9 mouse cellular contexts compared by ENCODE assay signal in genomic region chr2:93567675-93568074, GRCm38 (mm10). TPM values are rescaled to one million over a fixed set of nuclear protein-coding genes. Genes with fewer than 3 reads are reported as not detected.
DNase-seq lines count a peak whose midpoint lies in the region; ATAC-seq lines count a peak whose summit lies in the region.
"Had no signal": no experiment of that assay in that cellular context is flagged by ENCODE, and none has a peak within 500 bp of the region (broad histone marks: within the 10 kb centered on the region; RNA-seq: fewer than 3 reads in every experiment).

No protein-coding gene starts in this region.

- no peaks in the 10 kb centered on the region for H3K9me3 ChIP-seq in forebrain, embryonic 10.5 days
- H3K9me3 ChIP-seq in forebrain, embryonic 14.5 days (replicated peaks; ENCODE audit: control insufficient read depth, low read length), result no peaks in the 10 kb centered on the region
- H3K9me3 ChIP-seq in midbrain, embryonic 13.5 days, result no peaks in the 10 kb centered on the region

- intact Hi-C loops in gastrocnemius, postnatal 36 days (cut with DNase I), result no loop called here

- no peak overlapping the region for H3K4me3 ChIP-seq in forebrain, embryonic 10.5 days
- H3K4me3 ChIP-seq in forebrain, embryonic 14.5 days (ENCODE audit: low read depth, low read length), result no peak overlapping the region
- H3K4me3 ChIP-seq in midbrain, embryonic 13.5 days (replicated peaks), result no peak overlapping the region

- 54% methylated on average over 7 of the region's 7 CpGs for WGBS in forebrain, embryonic 10.5 days
- 50% methylated on average over 7 of the region's 7 CpGs for WGBS in forebrain, embryonic 14.5 days
- 33% methylated on average over 7 of the region's 7 CpGs for WGBS in midbrain, embryonic 13.5 days

- H3K4me2 ChIP-seq in forebrain, embryonic 14.5 days (ENCODE audit: low read length), result no peak overlapping the region
- H3K4me2 ChIP-seq in midbrain, embryonic 13.5 days (replicated peaks), result no peak overlapping the region

- ATAC-seq in forebrain, embryonic 14.5 days, result no peak
- ATAC-seq in midbrain, embryonic 13.5 days, result no peak

- peak overlapping the region; percentile 89 for H3K27ac ChIP-seq in forebrain, embryonic 10.5 days
- H3K27ac ChIP-seq in forebrain, embryonic 14.5 days (ENCODE audit: low read depth, low read length), result no peak overlapping the region
- H3K27ac ChIP-seq in midbrain, embryonic 13.5 days, result no peak overlapping the region

- DNase-seq in forebrain, embryonic 10.5 days (ENCODE audit: extremely low spot score, low spot score), result no peak
- no peak for DNase-seq in forebrain, embryonic 14.5 days (ENCODE audit: low spot score)
- peak; percentile 60 for DNase-seq in Muller cell, postnatal 12 days (ENCODE audit: inconsistent ontology term)
- peak; percentile 55 to 64 for DNase-seq in gastrocnemius, postnatal 36 days
- peak; percentile 6 to 29 for DNase-seq in kidney, postnatal 36 days
- DNase-seq in right cerebral cortex, adult 2 months (ENCODE audit: low spot score in 2 of 2), result no peak
- no peak for DNase-seq in MN1 (ENCODE audit: low spot score)

- peaks cover 41% of the 10 kb centered on the region for H3K4me1 ChIP-seq in forebrain, embryonic 10.5 days
- no peaks in the 10 kb centered on the region for H3K4me1 ChIP-seq in forebrain, embryonic 14.5 days (ENCODE audit: control insufficient read depth, insufficient read depth, low read length)
- H3K4me1 ChIP-seq in midbrain, embryonic 13.5 days (replicated peaks), result peaks cover 15% of the 10 kb centered on the region

- no peaks in the 10 kb centered on the region for H3K36me3 ChIP-seq in forebrain, embryonic 10.5 days (replicated peaks)
- H3K36me3 ChIP-seq in forebrain, embryonic 14.5 days (ENCODE audit: control insufficient read depth, insufficient read depth, low read length), result no peaks in the 10 kb centered on the region
- H3K36me3 ChIP-seq in midbrain, embryonic 13.5 days, result no peaks in the 10 kb centered on the region

- H3K9ac ChIP-seq in forebrain, embryonic 14.5 days (ENCODE audit: low read length), result no peak overlapping the region
- no peak overlapping the region for H3K9ac ChIP-seq in midbrain, embryonic 13.5 days (replicated peaks)

- no peaks in the 10 kb centered on the region for H3K27me3 ChIP-seq in forebrain, embryonic 10.5 days (ENCODE audit: poor library complexity, severe bottlenecking)
- no peaks in the 10 kb centered on the region for H3K27me3 ChIP-seq in forebrain, embryonic 14.5 days (replicated peaks; ENCODE audit: control insufficient read depth, insufficient read depth, low read length)
- no peaks in the 10 kb centered on the region for H3K27me3 ChIP-seq in midbrain, embryonic 13.5 days

RNA-seq across cellular contexts. Expression of gene Gm10803, which starts 7.3 kb away (rescaled TPM):
- polyA plus RNA-seq in forebrain, embryonic 10.5 days (2016; fragmentation: Nextera tagmentation; extraction: Ambion mirVana), result not detected in 2 replicates
- not detected in 2 replicates for polyA plus RNA-seq in forebrain, embryonic 14.5 days (2014; fragmentation: Nextera tagmentation; extraction: Ambion mirVana)
- not detected for total RNA-seq in gastrocnemius, postnatal 36 days (2021)
- not detected in 2 replicates for polyA plus RNA-seq in midbrain, embryonic 13.5 days (2015; fragmentation: Nextera tagmentation; extraction: Ambion mirVana)
- polyA plus RNA-seq: heart, embryonic 16.5 days had no signal

Comparison
In these comparisons a context has a peak if more than half of its experiments do, and no peak if none do; other contexts are left out.
1. DNase-seq: peak in Muller cell, postnatal 12 days (single experiment), gastrocnemius, postnatal 36 days (2 of 2) and kidney, postnatal 36 days (2 of 2); none in forebrain, embryonic 10.5 days (single experiment), forebrain, embryonic 14.5 days (single experiment), right cerebral cortex, adult 2 months (0 of 2) and MN1 (single experiment).